Mouse (Mus musculus) forebrain, embryonic 11.5 days (tissue): ENCODE measurements at regions not wholly inside any gene's neighbourhood (a gene's known extent, or its start where the extent isn't known, plus 50 kb on each side); places are given as distances from the start of the nearest gene placed in this dataset.

Source experiments
- ATAC-seq: fragments of 200-750 bp; cut with Nextera tagmentation; replicated peaks from 2 replicates; pipeline ENCODE4 v1.8.0; 2017; ENCODE audit warnings: moderate TSS enrichment; ENCODE audit not compliant: low FRiP score
- DNase-seq: peaks from one replicate; pipeline ENCODE4 v3.0.0-alpha.2; 2017; ENCODE audit warnings: low spot score
- H3K27ac ChIP-seq: fragments of 300-500 bp; sonication (generic); 2 replicates; pipeline ENCODE4 v1.5.1; 2014; ENCODE audit warnings: low read depth, low read length
- H3K27me3 ChIP-seq: fragments of 300-500 bp; sonication (generic); 2 replicates; pipeline ENCODE4 v1.6.1; 2014; ENCODE audit warnings: mild to moderate bottlenecking, low read length, mixed read lengths; ENCODE audit not compliant: control insufficient read depth, insufficient read depth
- H3K36me3 ChIP-seq: fragments of 300-500 bp; sonication (generic); 2 replicates; pipeline ENCODE4 v1.6.1; 2014; ENCODE audit warnings: mild to moderate bottlenecking, low read length, moderate library complexity, mixed read lengths; ENCODE audit not compliant: control insufficient read depth, insufficient read depth
- H3K4me1 ChIP-seq: fragments of 300-500 bp; sonication (generic); replicated peaks from 2 replicates; pipeline ENCODE4 v1.6.1; 2014; ENCODE audit warnings: low read length, mixed read lengths; ENCODE audit not compliant: control insufficient read depth, insufficient read depth
- H3K4me2 ChIP-seq: fragments of 300-500 bp; sonication (generic); 2 replicates; pipeline ENCODE4 v1.6.1; 2014; ENCODE audit warnings: low read depth, mild to moderate bottlenecking, low read length, moderate library complexity, mixed read lengths; ENCODE audit not compliant: severe bottlenecking
- H3K4me3 ChIP-seq: fragments of 300-500 bp; sonication (generic); 2 replicates; pipeline ENCODE4 v1.5.1; 2014; ENCODE audit warnings: low read depth, low read length
- H3K9ac ChIP-seq: fragments of 300-500 bp; sonication (generic); 2 replicates; pipeline ENCODE4 v1.6.1; 2014; ENCODE audit warnings: low read length
- H3K9me3 ChIP-seq: fragments of 300-500 bp; sonication (generic); 2 replicates; pipeline ENCODE4 v1.6.1; 2016; ENCODE audit warnings: low read length, mixed read lengths; ENCODE audit not compliant: control insufficient read depth
- WGBS: fragments of 180-500 bp; shearing (Covaris S2); extraction: QIAGEN DNeasy Blood & Tissue Kit; methylation state at CpG from one replicate; pipeline ENCODE4 v1.1.7; 2014; 5-methylcytosine and 5-hydroxymethylcytosine counted together

DNA sequence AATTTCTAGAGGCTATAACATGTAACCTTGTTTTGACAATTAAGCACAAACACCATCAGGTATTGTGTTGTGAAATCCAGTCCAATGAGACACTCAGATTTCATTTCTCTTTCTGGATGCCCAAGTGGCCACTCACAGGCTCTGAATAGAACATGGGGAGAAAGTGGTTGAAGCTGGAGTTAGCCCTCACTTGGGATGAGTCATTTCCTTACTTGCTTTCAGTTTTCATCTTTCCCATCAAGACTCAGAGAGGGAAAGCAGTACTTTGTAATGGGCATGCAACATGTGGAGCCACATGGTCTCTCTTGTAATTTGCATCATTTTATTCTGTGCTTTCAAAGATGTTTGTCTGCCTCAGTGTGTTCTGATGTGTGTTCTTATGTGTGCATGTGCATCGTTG lies 167.6 kb upstream of the Tom1l1 start:
- Histone ChIP-seq H3K4me1 (no peaks in the 10 kb centered on the region), H3K4me3 (no peak overlapping the region), H3K36me3 (no peaks in the 10 kb centered on the region), H3K9me3 (no peaks in the 10 kb centered on the region), H3K27me3 (no peaks in the 10 kb centered on the region), H3K4me2 (no peak overlapping the region), H3K27ac (no peak overlapping the region), H3K9ac (no peak overlapping the region)
- ATAC-seq (no peak), DNase-seq (no peak)
- WGBS: 91% methylated on average over 1 of the region's 1 CpGs

DNA sequence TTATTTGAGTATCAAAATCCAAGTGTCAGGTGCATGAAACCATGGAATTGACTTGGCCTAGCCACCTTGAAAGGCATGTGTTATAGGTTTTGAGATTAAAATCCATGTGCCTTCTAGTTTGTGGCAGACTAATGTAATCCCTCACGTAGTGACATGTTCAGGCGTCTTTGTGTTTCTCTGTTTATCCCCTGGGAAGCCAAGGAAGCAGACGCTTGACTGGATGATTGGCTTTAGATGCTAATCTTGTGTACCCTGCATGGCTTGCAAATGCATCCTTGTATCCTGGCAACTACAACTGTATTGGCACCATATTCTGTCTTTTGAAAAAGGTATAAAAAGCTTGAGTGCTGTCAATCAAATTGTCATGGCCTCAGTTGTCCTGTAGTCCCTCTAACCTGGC lies 167.2 kb upstream of the Tom1l1 start:
- H3K9me3 ChIP-seq: no peaks in the 10 kb centered on the region
- H3K4me3 ChIP-seq: no peak overlapping the region
- H3K4me1 ChIP-seq: no peaks in the 10 kb centered on the region
- DNase-seq (no peak), ATAC-seq (no peak)
- no peaks in the 10 kb centered on the region for H3K27me3 ChIP-seq
- H3K27ac ChIP-seq: no peak overlapping the region
- H3K4me2 ChIP-seq: no peak overlapping the region
- 60% methylated on average over 3 of the region's 3 CpGs for WGBS
- no peaks in the 10 kb centered on the region for H3K36me3 ChIP-seq
- no peak overlapping the region for H3K9ac ChIP-seq

DNA sequence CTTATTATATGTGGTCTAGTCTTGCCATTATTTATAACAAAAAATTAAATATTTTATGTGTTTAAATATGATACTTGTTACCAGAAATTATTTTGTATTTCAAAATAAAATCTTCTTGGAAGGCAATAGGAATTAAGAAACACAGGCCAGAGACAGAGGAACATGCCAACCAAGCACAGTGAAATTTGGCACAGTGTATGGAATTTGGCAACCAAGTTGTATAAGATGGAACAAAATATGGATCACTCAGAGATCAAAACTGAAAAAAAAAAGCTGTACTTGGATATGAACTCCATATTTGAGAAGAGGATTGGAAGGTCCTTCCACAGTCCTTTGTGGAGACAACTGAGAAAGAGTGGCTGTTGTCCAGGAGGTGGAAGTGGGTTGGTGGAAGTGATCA lies 163.1 kb upstream of the Tom1l1 start:
- H3K27me3 ChIP-seq: no peaks in the 10 kb centered on the region
- H3K4me1 ChIP-seq: no peaks in the 10 kb centered on the region
- no peak for ATAC-seq
- no peak overlapping the region for H3K9ac ChIP-seq
- no peak overlapping the region for H3K4me2 ChIP-seq
- H3K9me3 ChIP-seq: no peaks in the 10 kb centered on the region
- no peak overlapping the region for H3K4me3 ChIP-seq
- no peak overlapping the region for H3K27ac ChIP-seq
- DNase-seq: no peak
- no peaks in the 10 kb centered on the region for H3K36me3 ChIP-seq

DNA sequence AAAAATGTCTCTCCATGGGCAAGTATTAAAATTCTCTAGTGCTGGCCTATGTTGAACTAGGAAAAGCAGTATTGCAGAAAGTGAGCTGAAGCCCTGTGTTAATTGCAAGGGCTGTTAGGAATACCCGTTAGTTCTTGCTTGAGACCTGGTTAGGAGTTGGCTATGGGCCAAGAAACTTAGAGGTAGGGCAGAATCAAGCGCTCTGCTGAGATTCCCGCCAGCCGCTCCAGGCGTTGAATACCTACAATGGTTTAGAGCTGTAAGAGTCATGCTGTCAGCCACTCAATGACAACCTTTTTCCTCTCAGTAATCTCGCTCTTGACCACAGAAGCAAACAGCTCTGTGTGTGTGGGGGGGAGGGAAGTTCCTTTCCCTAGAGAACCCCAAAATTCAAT lies 156.8 kb upstream of the Tom1l1 start:
- no peak overlapping the region for H3K4me2 ChIP-seq
- no peaks in the 10 kb centered on the region for H3K36me3 ChIP-seq
- DNase-seq (no peak), ATAC-seq (no peak)
- no peaks in the 10 kb centered on the region for H3K9me3 ChIP-seq
- H3K9ac ChIP-seq: no peak overlapping the region
- H3K27ac ChIP-seq: no peak overlapping the region
- 83% methylated on average over 6 of the region's 6 CpGs for WGBS
- no peaks in the 10 kb centered on the region for H3K27me3 ChIP-seq
- no peaks in the 10 kb centered on the region for H3K4me1 ChIP-seq
- H3K4me3 ChIP-seq: no peak overlapping the region

DNA sequence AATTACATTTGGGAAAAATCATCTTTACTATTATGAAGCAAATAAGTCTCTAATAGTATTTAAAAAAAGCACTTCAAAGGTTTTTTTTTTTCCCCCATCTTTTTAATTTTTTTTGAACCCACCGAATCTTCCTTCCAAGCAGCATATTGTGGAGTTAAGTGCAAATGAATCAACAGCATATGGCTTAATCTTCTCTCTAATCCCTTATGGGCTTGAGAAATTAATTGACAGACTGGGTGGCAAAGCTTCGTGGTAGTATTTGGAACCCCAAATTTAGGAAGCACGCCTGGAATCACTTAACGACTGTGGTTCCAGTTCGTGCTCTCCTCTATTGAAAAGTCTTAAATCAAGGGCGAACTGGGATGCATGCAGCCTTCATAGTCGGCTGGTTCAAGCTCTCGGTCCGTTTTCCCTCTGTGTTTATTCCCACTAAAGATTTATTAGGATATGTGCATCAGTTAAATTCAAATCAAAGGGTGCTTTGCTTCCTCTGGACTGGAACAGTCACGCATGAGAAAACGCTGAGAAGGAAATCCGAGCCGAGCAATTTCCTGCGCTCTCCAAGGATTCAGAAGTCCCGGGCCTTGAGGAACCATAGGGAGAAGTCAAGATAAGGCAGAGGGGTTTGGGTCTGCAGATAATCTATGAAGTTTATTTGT lies 156.2 kb upstream of the Tom1l1 start:
- Histone ChIP-seq H3K27ac (no peak overlapping the region), H3K9me3 (no peaks in the 10 kb centered on the region), H3K4me2 (no peak overlapping the region), H3K4me3 (no peak overlapping the region), H3K27me3 (no peaks in the 10 kb centered on the region), H3K9ac (no peak overlapping the region), H3K36me3 (no peaks in the 10 kb centered on the region), H3K4me1 (no peaks in the 10 kb centered on the region)
- no peak for DNase-seq
- WGBS: 84% methylated on average over 15 of the region's 15 CpGs
- ATAC-seq: no peak

DNA sequence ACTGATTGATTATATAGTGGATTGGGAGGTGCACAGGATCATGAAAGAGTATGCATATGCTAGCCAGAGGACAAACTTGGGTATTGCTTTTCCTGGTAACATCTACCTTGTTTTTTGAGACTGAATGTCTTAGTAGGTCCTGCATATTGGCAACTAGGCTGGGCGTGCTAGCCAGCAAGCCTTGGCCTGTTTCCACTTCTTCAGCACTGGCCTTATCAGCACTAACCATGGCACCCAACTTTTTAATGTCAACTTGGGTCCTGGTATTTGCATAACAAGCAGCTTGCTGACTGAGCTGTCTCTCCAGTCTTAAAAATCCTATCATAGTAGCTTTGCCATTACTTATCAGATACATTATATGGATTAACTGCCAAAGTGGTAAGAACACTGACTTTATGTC lies 150.0 kb upstream of the Tom1l1 start:
- H3K4me3 ChIP-seq: no peak overlapping the region
- DNase-seq: no peak
- ATAC-seq: no peak
- H3K27ac ChIP-seq: no peak overlapping the region
- H3K9me3 ChIP-seq: no peaks in the 10 kb centered on the region
- H3K4me2 ChIP-seq: no peak overlapping the region
- no peaks in the 10 kb centered on the region for H3K27me3 ChIP-seq
- no peak overlapping the region for H3K9ac ChIP-seq
- no peaks in the 10 kb centered on the region for H3K4me1 ChIP-seq
- no peaks in the 10 kb centered on the region for H3K36me3 ChIP-seq
- 77% methylated on average over 1 of the region's 1 CpGs for WGBS

DNA sequence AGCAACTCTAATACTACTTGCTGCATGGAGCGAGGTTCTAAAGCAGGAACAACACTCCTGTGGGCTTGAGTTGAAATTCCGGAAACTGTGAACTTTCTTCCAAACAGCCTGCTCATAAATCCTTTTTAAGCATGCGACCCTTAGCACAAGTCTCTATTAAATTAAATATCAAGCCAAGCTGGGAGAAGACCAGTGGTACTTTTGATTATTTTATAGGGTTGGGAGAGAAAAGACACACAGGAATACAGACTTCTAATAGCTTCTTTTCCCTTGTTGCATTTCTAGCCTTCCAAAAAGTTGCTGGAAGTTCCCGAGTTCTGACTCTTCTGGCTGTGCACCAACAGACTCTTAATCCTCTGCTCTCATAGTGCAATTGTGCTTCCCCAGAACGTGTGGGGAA lies 136.6 kb upstream of the Tom1l1 start:
- H3K27ac ChIP-seq: no peak overlapping the region
- no peaks in the 10 kb centered on the region for H3K36me3 ChIP-seq
- no peak for DNase-seq
- H3K4me2 ChIP-seq: no peak overlapping the region
- H3K9ac ChIP-seq: no peak overlapping the region
- no peaks in the 10 kb centered on the region for H3K27me3 ChIP-seq
- ATAC-seq: no peak
- no peaks in the 10 kb centered on the region for H3K4me1 ChIP-seq
- H3K4me3 ChIP-seq: no peak overlapping the region
- no peaks in the 10 kb centered on the region for H3K9me3 ChIP-seq
- 73% methylated on average over 5 of the region's 5 CpGs for WGBS

DNA sequence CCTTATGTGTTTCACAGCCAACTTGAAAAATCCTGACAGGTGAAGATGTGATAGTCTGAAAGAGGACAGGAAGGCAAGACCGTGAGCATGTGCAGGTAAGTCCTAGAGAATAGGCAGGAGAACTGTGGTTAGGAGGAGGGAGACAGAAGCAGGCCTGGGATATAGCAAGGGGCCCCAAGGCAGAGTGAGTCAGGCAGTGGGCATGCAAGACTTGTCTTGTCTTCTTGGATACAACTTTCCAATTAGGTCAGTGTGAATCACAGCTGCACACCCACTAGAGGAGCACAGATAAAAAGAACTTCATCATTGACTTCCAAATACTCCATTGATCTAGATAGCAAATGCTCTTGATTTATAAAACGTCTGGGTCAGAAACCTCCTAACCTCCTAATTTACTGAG lies 128.6 kb upstream of the Tom1l1 start:
- ATAC-seq: no peak
- no peak overlapping the region for H3K27ac ChIP-seq
- 79% methylated on average over 2 of the region's 2 CpGs for WGBS
- no peak overlapping the region for H3K4me2 ChIP-seq
- H3K9me3 ChIP-seq: no peaks in the 10 kb centered on the region
- no peak overlapping the region for H3K4me3 ChIP-seq
- H3K4me1 ChIP-seq: no peaks in the 10 kb centered on the region
- no peak for DNase-seq
- no peak overlapping the region for H3K9ac ChIP-seq
- no peaks in the 10 kb centered on the region for H3K36me3 ChIP-seq
- no peaks in the 10 kb centered on the region for H3K27me3 ChIP-seq

DNA sequence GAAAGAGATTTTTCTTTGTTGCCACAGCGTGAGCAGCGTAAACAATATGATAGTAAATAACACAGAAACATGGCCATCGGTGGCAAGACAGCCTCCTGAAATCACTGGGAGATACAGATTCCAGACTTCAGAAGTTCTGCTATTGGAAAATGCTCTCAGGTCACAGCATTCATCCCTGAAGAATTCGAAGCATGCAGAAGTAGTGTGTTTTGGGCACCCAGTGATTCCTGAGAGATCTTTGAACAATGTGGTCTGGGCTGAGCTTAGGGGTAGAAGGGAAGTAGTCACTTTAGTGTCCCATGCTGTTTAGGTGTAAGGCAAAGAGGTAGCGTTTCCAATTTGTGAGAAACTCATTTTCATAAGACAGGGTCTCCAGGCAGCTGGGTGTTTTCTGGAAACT lies 126.3 kb upstream of the Tom1l1 start:
- Histone ChIP-seq H3K4me2 (no peak overlapping the region), H3K27ac (no peak overlapping the region), H3K9me3 (no peaks in the 10 kb centered on the region), H3K36me3 (no peaks in the 10 kb centered on the region), H3K9ac (no peak overlapping the region), H3K4me3 (no peak overlapping the region), H3K4me1 (no peaks in the 10 kb centered on the region), H3K27me3 (no peaks in the 10 kb centered on the region)
- ATAC-seq: no peak
- no peak for DNase-seq
- 86% methylated on average over 5 of the region's 5 CpGs for WGBS
